Mouse (Mus musculus) mouse embryonic stem cell (cell line): ENCODE results near the gene E330014E10Rik.
"Not testable (repeated sequence)": the region's sequence is repeated elsewhere in the genome, so short reads cannot be mapped to it uniquely, and the experiment has no call there.

Experiments used
- in situ Hi-C, 2 experiments: fragments of 300-500 bp; cut with MboI; formaldehyde crosslinking; loops; 1 replicate in 1 of 2; 3 replicates in 1 of 2; pipeline ENCODE4 v1.14.3; 2019 to 2020; ENCODE audit warnings: low sequenced_read_pairs in 2 of 2, low pct_unique_long_range_greater_than_20kb in 1 of 2, mixed read lengths in 1 of 2; ENCODE audit not compliant: unreplicated experiment in 1 of 2

Gene E330014E10Rik

GRCm38 (mm10) chr5:95775690-95776089 is at the start of gene E330014E10Rik:
TSS of gene E330014E10Rik (plus strand) at chr5:95775990.
- in situ Hi-C loops, result not testable (repeated sequence)

- in situ Hi-C loops, result not testable (repeated sequence)
These were observed 39.7 kb upstream of the E330014E10Rik start, which contains the start of gene Gm7978 for GRCm38 (mm10) chr5:95736073-95736472. TSS of gene Gm7978 (minus strand) at chr5:95736173.

- in situ Hi-C loops, result not testable (repeated sequence)
These were observed 34.1 kb upstream of the E330014E10Rik start, which contains the start of gene Gm7982 for GRCm38 (mm10) chr5:95741714-95742113. TSS of gene Gm7982 (plus strand) at chr5:95742014.

- in situ Hi-C loops, result not testable (repeated sequence)
These were observed 35.1 kb downstream of the E330014E10Rik start for GRCm38 (mm10) chr5:95810841-95811240.

GRCm38 (mm10) chr5:95836580-95836979 is 60.8 kb downstream of the E330014E10Rik start:
- in situ Hi-C loops, result no loop called here

- in situ Hi-C loops, result no loop called here
These were observed 78.2 kb downstream of the E330014E10Rik start for GRCm38 (mm10) chr5:95854030-95854429.
